Mouse (Mus musculus) left cerebral cortex, postnatal 4 days (tissue): Measurements from ENCODE around the gene Phtf2. TPM values are rescaled to one million over a fixed set of nuclear protein-coding genes. Genes with fewer than 3 reads are reported as not detected.
"Not testable (repeated sequence)": the region's sequence is repeated elsewhere in the genome, so short reads cannot be mapped to it uniquely, and the experiment has no call there.

Experiments
- DNase-seq: peaks from one replicate; pipeline ENCODE4 v3.0.0-alpha.2; 2022
- intact Hi-C: fragments of 180-260 bp; cut with DNase I; formaldehyde crosslinking; loops from one replicate; pipeline ENCODE4 v1.15.1; 2025
- total RNA-seq, 2 experiments: library from RNA; stranded (reverse); gene quantifications; 2 replicates each; pipeline ENCODE4 v1.2.3; 2021

Gene Phtf2
- total RNA-seq, 2 experiments from 2014 or later: 35.3 to 36.2 TPM

DNA sequence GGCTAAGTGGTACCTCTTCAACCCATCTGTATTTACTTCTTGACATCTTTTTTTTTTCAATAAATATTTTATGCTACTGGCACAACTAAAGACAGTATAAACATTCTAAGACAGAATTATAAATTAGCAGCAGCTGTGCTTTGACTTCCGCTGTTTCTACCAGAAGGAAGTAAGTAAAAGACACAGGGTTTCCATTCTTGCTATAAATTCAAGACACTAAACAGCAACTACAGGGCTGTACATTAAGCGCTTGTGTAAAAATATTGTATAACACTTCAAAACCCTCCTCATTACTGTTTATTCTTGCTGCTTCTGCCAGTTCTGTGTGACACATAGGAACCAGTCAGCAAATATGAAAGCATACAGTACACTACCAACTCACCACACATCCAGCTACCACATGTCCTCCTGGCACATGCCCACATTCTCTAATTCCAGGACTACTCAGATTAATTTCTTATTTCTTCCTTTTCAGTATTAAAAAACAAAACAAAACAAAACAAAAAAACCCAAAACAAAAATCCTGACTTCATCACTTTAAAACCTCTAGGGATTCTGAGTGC is 16.6 kb downstream of the Phtf2 start:
- intact Hi-C loops: no loop called here
- no peak for DNase-seq

DNA sequence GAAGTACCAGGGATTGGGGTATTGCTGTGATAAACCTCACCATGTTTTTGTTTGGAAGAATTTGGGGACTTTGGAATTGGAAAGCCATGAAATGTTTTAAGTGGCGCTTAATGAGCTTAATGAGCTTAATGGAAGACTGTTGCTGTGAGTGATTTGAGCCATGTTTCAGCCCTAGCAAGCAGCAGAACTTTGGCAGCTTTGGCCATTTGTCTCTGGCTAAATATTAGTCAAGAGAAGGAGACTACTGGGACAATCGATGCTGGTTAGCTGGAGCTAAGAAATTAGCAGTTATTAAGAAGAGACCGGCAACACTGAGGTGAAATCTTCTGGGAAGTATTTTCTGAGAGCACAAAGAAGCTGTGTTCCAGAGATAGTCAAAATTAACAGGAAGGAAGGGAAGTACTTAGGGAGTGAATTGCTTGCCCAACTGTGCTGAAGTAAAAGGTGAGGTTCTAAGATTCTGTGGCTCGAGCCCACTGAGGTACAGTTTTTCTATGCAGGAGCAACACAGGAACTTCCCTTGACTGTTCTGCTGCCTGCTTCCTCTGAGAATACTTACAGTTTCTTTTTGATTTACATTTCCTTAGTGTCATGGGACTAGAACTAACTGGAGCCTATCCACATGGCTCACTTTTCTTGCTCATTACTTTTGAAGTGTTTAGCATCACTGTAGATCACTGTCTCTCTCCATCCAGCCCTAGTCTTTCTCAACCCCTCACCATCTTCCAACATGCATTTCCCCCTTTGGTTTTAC is 17.5 kb downstream of the Phtf2 start:
- DNase-seq: no peak
- intact Hi-C loops: no loop called here

GRCm38 (mm10) chr5:20861901-20862300 is 20.0 kb downstream of the Phtf2 start:
- intact Hi-C loops: no loop called here
- DNase-seq: no peak

DNA sequence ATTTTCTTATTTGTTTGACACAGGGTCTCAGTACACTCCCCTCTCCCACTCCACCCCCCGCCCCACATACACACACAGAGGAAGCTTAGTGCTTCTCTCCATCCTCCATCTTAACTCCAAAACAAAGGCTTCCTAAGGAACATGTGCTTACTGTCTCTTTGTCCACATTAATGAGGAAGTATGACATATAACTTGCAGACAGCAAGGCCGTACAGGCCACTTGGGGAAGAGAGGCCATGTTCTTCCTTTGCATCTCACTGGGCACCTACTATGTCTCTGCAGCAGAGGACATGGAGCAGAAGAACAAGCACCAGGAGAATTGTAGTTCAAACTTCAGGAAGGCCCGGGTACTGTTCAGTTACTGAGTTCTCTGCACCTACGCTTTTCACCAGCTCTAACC is 21.4 kb downstream of the Phtf2 start:
- intact Hi-C loops: no loop called here
- DNase-seq: no peak

- intact Hi-C loops: no loop called here
- DNase-seq: no peak
Measured at GRCm38 (mm10) chr5:20858404-20858803, 23.5 kb downstream of the Phtf2 start.

GRCm38 (mm10) chr5:20855066-20855465 is 26.9 kb downstream of the Phtf2 start:
- intact Hi-C loops: no loop called here
- DNase-seq: no peak

- intact Hi-C loops: no loop called here
- no peak for DNase-seq
Measured at GRCm38 (mm10) chr5:20847010-20847409, 34.9 kb downstream of the Phtf2 start.

DNA sequence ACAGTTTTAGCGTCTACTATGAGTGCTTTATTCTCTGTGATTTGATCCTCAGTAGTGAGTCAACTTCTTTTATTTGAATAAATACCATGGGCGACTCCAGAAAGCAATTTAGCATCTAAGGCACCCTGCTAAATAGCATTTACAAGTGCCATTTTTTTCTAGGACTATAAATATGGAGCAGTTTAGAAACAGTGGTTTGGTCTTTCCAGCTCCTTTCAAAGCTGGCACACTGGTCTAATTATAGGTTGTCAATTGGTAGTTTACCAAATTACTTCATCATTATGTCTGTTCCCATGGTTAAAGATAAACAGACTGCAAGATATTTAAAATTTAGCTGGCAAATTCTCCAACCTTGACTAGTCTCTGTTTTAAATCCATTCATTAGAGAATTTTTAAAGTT is 38.1 kb downstream of the Phtf2 start:
- DNase-seq: no peak
- intact Hi-C loops: no loop called here

DNA sequence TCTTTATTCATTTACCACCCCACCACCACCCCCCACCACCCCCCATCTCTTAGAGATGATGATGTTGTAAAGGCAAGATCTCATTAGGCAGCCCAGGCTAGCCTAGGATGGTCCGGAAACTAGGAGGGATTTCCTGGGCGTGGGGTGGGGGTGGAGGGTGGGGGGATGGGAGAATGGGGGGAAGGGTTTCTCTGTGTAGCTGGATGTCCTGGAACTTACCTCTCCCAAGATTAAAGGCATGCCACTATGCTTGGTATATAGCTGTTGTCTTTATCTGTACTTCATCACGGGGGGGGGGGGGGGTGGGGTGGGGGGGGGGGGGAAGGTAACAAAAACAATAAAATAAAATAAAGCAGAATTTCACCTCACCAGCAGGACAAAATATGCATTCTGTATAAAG is 38.5 kb downstream of the Phtf2 start:
- intact Hi-C loops: no loop called here
- no peak for DNase-seq

- intact Hi-C loops: no loop called here
- no peak for DNase-seq
Measured at GRCm38 (mm10) chr5:20837082-20837481, 44.8 kb downstream of the Phtf2 start.

GRCm38 (mm10) chr5:20834399-20834798 is 47.5 kb downstream of the Phtf2 start:
- intact Hi-C loops: no loop called here
- no peak for DNase-seq

GRCm38 (mm10) chr5:20831433-20831832 is 50.5 kb downstream of the Phtf2 start:
- no peak for DNase-seq
- intact Hi-C loops: no loop called here

GRCm38 (mm10) chr5:20830717-20831116 is 51.2 kb downstream of the Phtf2 start:
- intact Hi-C loops: no loop called here
- DNase-seq: no peak

DNA sequence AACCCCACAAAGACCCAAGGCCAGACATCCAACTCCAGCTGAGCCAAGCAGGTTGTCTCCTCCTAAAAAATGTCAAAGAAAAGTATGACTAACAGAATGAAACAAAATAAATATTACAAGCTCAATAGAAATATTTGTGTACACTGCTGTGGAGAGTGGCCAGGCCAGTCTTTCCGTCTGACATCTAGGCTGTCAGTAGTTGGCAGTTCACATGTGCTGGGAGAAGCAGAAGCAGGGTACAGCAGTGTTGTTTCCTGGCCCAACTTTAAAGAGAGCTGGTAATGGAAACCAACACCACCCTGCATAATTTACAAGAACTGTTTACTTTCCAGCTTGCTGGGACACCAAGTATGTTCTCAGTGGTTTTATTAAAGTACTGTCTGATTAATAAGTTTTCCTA is 60.3 kb downstream of the Phtf2 start:
- DNase-seq: no peak
- intact Hi-C loops: no loop called here

DNA sequence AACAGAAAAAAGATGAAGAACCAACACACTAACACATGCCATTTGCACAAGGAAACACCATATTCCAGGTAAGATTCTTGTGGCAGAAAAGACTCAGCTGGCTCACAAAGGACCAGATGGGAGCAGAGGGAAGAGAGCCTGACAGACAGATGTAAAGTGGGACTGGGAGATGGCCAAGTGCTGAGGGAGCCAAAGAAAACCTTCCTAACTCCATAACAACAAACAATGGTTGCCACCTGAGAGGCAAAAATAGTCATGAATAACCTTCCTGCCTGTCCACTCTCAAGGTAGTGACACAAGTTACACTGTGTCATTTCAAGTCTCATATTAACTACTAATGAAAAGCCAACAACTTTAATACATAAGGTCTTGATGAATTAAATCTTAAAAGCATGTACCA is 60.8 kb downstream of the Phtf2 start:
- no peak for DNase-seq
- intact Hi-C loops: no loop called here

DNA sequence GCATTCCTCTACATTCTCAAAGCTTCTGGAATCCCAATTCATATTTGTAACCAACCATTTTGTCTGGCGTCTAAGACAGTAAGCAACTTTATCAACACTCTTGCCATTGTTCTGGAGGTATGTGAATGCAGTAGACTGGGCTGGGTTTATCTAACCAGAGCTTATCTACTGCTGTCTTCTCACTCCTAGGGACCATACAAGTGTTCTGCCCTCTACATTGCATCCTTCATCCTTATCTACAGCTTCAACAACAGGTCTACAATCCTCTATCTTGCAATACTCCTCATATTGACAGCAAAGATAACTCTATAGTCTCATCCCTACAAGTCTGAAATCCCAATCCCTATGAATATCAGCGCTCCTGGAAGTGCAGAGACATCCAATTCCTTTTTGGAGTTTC is 66.8 kb downstream of the Phtf2 start:
- intact Hi-C loops: loop anchor here (5.0 kb wide), 1 partner anchor 37 kb away; no protein-coding TSS in a partner anchor
- DNase-seq: no peak

- intact Hi-C loops: no loop called here
- DNase-seq: no peak
Measured at GRCm38 (mm10) chr5:20810449-20810848, 71.5 kb downstream of the Phtf2 start.

- DNase-seq: no peak
- intact Hi-C loops: no loop called here
Measured at GRCm38 (mm10) chr5:20795932-20796331, 86.0 kb downstream of the Phtf2 start.

GRCm38 (mm10) chr5:20791793-20792554 is 90.0 kb downstream of the Phtf2 start:
- DNase-seq: no peak
- intact Hi-C loops: no loop called here

DNA sequence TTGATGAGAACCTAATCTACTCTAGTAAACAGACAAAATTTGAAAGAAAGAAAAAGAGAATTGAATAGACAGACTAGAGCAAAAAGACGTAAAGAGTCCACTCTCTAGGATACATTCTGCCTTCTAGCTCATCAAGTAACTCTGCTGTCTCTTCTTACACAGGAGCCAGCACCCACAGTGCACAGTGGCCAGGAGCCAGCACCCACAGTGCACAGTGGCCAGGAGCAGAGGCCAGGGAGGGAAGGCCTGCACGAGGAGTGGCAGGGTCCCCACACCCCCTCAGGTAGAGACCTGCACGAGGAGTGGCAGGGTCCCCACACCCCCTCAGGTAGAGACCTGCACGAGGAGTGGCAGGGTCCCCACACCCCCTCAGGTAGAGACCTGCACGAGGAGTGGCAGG is 95.5 kb downstream of the Phtf2 start:
- intact Hi-C loops, DNase-seq: not testable (repeated sequence)

- intact Hi-C loops: no loop called here
- no peak for DNase-seq
Measured at GRCm38 (mm10) chr5:20781116-20781515, 100.8 kb downstream of the Phtf2 start.

DNA sequence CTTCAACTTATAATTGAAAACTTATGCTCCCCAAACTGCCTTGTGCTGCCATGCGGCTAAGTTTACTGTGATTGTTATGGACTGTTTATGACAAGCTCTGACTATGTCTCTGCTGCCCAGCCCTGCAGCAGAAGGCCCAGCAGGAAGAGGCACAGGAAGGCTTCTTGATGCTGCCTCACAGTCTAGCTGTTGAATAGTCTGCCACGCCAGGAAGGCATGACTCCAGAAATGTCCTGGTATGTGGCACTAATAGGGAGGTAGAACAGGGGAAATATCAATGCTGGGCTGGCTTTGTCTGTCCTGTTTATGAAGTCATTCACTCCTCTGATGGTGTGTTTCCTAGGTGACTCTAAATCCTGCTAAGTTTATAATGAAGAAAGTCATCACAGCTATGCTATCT is 102.7 kb downstream of the Phtf2 start:
- intact Hi-C loops: loop anchor here (10.0 kb wide), 1 partner anchor 1254 kb away; no protein-coding TSS in a partner anchor
- no peak for DNase-seq
